Mouse (Mus musculus) embryonic fibroblast, embryonic 13.5 days (primary cell): ENCODE results near the gene Tsks.

Experiments
- CTCF ChIP-seq: IDR thresholded peaks from 2 replicates; pipeline ENCODE4 v1.5.1; 2011; ENCODE audit warnings: mild to moderate bottlenecking, control low read depth, low read length, moderate library complexity, borderline replicate concordance; ENCODE audit not compliant: insufficient read depth
- POLR2A ChIP-seq: IDR thresholded peaks from 2 replicates; pipeline ENCODE4 v1.6.1; 2011; ENCODE audit warnings: low read depth, mild to moderate bottlenecking, control low read depth, low read length, moderate library complexity

DNA sequence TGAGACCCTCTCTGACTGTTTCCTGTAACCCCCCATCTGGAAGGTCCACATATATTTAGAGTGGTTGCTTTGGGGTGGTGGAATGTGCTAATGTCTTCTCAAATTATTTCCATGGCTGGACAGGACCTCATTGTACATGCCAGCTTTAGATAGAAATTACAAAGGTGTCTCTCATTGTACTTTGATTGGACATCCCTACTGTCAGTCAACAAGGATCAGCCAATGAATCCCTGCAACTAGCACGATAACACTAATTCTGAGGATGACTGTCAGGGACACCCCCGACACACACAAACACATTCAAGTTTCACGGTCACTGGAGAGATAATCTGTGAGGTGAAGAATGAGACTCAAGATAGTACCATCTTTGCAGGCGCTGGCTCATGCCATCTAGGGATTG is 4.3 kb upstream of the Tsks start:
- TF ChIP-seq CTCF: no peak
- TF ChIP-seq POLR2A: no peak
